Mouse (Mus musculus) hindbrain, embryonic 13.5 days (tissue): Measurements from ENCODE around the gene Acacb. TPM values are rescaled to one million over a fixed set of nuclear protein-coding genes. Genes with fewer than 3 reads are reported as not detected.
A peak's percentile ranks its signal among the peaks of the same experiment; 100 is the strongest.

ENCODE experiments used
- ATAC-seq: fragments of 200-750 bp; cut with Nextera tagmentation; 2 replicates; pipeline ENCODE4 v1.8.0; 2017; ENCODE audit warnings: moderate TSS enrichment; ENCODE audit not compliant: low FRiP score
- H3K27ac ChIP-seq: fragments of 300-500 bp; sonication (generic); 2 replicates; pipeline ENCODE4 v1.5.1; 2015; ENCODE audit warnings: inconsistent platforms, mild to moderate bottlenecking, moderate library complexity
- H3K27me3 ChIP-seq: fragments of 300-500 bp; sonication (generic); 2 replicates; pipeline ENCODE4 v1.6.1; 2015; ENCODE audit warnings: mild to moderate bottlenecking, inconsistent platforms
- H3K36me3 ChIP-seq: fragments of 300-500 bp; sonication (generic); 2 replicates; pipeline ENCODE4 v1.6.1; 2015; ENCODE audit warnings: mild to moderate bottlenecking, inconsistent platforms
- H3K4me1 ChIP-seq: fragments of 300-500 bp; sonication (generic); replicated peaks from 2 replicates; pipeline ENCODE4 v1.6.1; 2015; ENCODE audit warnings: inconsistent platforms
- H3K4me2 ChIP-seq: fragments of 300-500 bp; sonication (generic); 2 replicates; pipeline ENCODE4 v1.6.1; 2015; ENCODE audit warnings: inconsistent platforms, mild to moderate bottlenecking, moderate library complexity
- H3K4me3 ChIP-seq: fragments of 300-500 bp; sonication (generic); 2 replicates; pipeline ENCODE4 v1.5.1; 2015; ENCODE audit warnings: mild to moderate bottlenecking, inconsistent platforms
- H3K9ac ChIP-seq: fragments of 300-500 bp; sonication (generic); 2 replicates; pipeline ENCODE4 v1.6.1; 2015; ENCODE audit warnings: mild to moderate bottlenecking, inconsistent platforms
- H3K9me3 ChIP-seq: fragments of 300-500 bp; sonication (generic); 2 replicates; pipeline ENCODE4 v1.6.1; 2016; ENCODE audit warnings: inconsistent platforms
- WGBS: fragments of 180-500 bp; shearing (Covaris S2); methylation state at CpG from one replicate; pipeline ENCODE4 v1.1.7; 2015; 5-methylcytosine and 5-hydroxymethylcytosine counted together
- polyA plus RNA-seq: library from polyadenylated mRNA; unstranded; fragments of >200 nt; fragmentation: Nextera tagmentation; extraction: Ambion mirVana; gene quantifications from 2 replicates; pipeline ENCODE4 v1.2.1, GENCODE M21; 2015

Acacb gene
- polyA plus RNA-seq, 1 experiment from 2014 or later: 1.9 TPM

GRCm38 (mm10) chr5:114163117-114163696 lies 16.9 kb downstream of the Acacb start:
- WGBS: 72% methylated on average over 6 of the region's 6 CpGs
- no peak overlapping the region for H3K4me2 ChIP-seq
- no peaks in the 10 kb centered on the region for H3K4me1 ChIP-seq
- no peaks in the 10 kb centered on the region for H3K9me3 ChIP-seq
- no peak overlapping the region for H3K4me3 ChIP-seq
- no peak for ATAC-seq
- no peak overlapping the region for H3K27ac ChIP-seq
- H3K36me3 ChIP-seq: no peaks in the 10 kb centered on the region
- no peak overlapping the region for H3K9ac ChIP-seq
- H3K27me3 ChIP-seq: peaks cover 5% of the 10 kb centered on the region; the same call in 1 of the 2 replicates

DNA sequence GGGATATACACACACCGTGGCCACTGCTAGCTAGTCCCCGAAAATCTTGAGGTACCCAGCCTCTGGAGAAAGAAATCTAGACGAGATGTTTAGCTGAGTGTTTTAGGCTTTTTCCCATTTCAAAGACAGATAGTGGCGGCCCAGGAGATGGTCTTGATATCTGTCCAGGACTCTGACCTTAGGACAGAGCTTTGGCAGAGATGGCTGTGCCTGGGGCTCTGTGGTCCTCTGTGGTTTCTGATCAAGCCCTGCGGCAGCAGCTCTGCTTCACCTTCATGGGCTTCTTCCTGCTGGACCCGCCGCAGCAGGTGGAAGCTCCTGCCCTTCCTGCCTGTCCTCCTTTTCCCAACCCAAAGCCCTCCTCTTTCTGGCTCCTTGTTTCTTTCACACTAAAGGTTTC lies 24.0 kb downstream of the Acacb start:
- no peak overlapping the region for H3K27ac ChIP-seq
- WGBS: 83% methylated on average over 7 of the region's 7 CpGs
- peaks cover 25% of the 10 kb centered on the region for H3K27me3 ChIP-seq
- no peak overlapping the region for H3K4me2 ChIP-seq
- 0 out of 2 replicates have a peak, but pooled peaks cover 2% of the 10 kb centered on the region for H3K4me1 ChIP-seq
- no peak overlapping the region for H3K4me3 ChIP-seq
- no peak overlapping the region for H3K9ac ChIP-seq
- no peaks in the 10 kb centered on the region for H3K9me3 ChIP-seq
- H3K36me3 ChIP-seq: no peaks in the 10 kb centered on the region
- ATAC-seq: no peak

DNA sequence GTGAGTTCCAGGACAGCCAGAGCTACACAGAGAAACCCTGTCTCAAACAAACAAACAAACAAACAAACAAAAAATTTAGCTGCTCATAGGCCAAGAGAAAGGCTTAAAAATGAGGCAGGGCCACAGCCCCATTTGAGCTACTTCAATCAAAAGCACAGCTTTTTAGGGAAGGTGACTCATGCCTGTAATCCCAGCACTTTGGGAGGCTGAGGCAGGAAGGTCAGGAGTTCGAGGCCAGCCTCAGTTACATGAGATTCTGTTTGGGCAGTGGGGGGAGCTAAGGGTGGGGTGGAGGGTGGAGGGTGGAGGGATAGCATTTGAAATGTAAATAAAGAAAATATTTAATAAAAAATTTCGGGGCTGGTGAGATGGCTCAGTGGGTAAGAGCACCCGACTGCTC lies 26.6 kb downstream of the Acacb start:
- no peaks in the 10 kb centered on the region for H3K9me3 ChIP-seq
- 90% methylated on average over 3 of the region's 3 CpGs for WGBS
- ATAC-seq: no peak
- H3K4me2 ChIP-seq: no peak overlapping the region
- no peak overlapping the region for H3K4me3 ChIP-seq
- H3K27me3 ChIP-seq: peaks cover 33% of the 10 kb centered on the region
- H3K36me3 ChIP-seq: no peaks in the 10 kb centered on the region
- peaks cover 12% of the 10 kb centered on the region for H3K4me1 ChIP-seq
- no peak overlapping the region for H3K9ac ChIP-seq
- H3K27ac ChIP-seq: no peak overlapping the region

DNA sequence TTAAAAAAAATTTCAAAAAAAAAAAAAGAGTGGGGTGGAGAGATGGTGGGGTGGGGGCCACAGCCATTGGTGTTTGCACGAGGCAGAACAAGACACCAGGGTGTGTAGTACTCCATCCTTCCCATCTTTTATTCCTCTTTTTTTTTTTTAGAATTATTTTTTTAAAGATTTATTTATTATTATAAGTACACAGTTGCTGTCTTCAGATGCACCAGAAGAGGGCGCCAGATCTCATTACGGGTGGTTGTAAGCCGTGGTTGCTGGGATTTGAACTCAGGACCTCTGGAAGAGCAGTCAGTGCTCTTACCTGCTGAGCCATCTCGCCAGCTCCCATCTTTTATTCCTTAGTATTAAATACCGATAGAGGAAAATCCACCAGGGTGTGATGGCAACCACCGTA lies 27.1 kb downstream of the Acacb start:
- WGBS: 77% methylated on average over 7 of the region's 7 CpGs
- Histone ChIP-seq H3K4me1 (peaks cover 12% of the 10 kb centered on the region), H3K4me3 (no peak overlapping the region), H3K36me3 (no peaks in the 10 kb centered on the region), H3K9ac (no peak overlapping the region), H3K27me3 (peaks cover 33% of the 10 kb centered on the region), H3K9me3 (no peaks in the 10 kb centered on the region), H3K27ac (no peak overlapping the region), H3K4me2 (no peak overlapping the region)
- ATAC-seq: no peak

DNA sequence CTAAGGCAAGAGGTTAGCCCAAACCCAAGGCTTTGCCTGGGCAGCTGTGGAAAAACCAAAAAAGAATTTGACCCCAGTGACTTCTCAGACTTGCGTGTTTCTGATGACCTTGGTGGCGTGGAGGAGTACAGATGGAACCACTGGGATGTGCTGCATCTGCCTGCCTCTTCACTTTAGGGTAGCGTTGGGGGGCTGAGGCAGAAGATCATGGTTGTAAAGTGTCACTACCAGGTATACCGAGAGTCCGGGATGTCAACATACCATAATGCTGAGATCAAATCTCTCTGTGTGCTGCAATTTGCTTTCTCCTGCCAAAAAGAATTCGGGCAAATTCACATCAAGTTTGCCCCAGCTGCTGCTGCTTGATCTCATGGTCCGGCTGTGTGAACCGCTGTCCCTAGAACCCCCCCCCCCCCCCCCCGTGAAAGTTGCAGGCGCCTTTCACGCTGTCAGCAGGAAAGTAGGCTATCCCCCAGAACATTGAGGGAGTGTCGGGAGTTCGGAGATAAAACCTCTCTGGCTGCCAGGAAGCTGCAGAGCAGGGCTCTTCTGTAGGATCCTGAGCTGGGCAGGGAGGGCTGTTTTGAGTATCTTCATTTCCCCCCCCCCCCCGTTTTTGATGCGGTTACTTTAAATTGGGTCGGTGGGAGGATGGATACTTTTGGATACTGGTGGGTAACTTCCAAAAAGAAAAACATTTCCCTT lies 27.7 kb downstream of the Acacb start:
- H3K4me3 ChIP-seq: no peak overlapping the region
- no peak overlapping the region for H3K9ac ChIP-seq
- no peaks in the 10 kb centered on the region for H3K9me3 ChIP-seq
- H3K4me2 ChIP-seq: no peak overlapping the region
- WGBS: 33% methylated on average over 16 of the region's 16 CpGs
- ATAC-seq: no peak
- peaks cover 12% of the 10 kb centered on the region for H3K4me1 ChIP-seq
- no peak overlapping the region for H3K27ac ChIP-seq
- peaks cover 33% of the 10 kb centered on the region for H3K27me3 ChIP-seq
- no peaks in the 10 kb centered on the region for H3K36me3 ChIP-seq

DNA sequence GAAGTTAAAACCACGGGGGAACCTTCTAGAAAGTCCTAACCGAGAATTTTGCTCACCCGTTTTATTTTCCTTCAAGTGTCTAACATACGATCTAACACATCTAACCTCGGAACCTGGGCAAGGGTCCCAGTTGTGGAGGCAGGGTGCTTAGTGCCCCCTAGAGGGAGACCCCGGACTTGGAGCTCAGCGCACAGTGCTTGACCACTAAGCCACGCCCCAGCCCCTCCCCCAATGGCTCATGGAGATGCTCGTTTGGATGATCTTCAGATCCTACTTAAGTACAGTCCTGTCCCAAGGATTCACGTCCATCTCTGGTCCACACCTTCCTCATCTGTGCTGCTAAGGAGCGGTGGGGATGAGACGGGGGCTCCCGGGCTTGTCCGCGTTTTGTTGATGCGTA lies 28.3 kb downstream of the Acacb start:
- no peaks in the 10 kb centered on the region for H3K36me3 ChIP-seq
- H3K4me3 ChIP-seq: no peak overlapping the region
- H3K27me3 ChIP-seq: peaks cover 33% of the 10 kb centered on the region
- no peak for ATAC-seq
- peaks cover 12% of the 10 kb centered on the region for H3K4me1 ChIP-seq
- no peak overlapping the region for H3K4me2 ChIP-seq
- no peak overlapping the region for H3K27ac ChIP-seq
- no peaks in the 10 kb centered on the region for H3K9me3 ChIP-seq
- no peak overlapping the region for H3K9ac ChIP-seq
- WGBS: 16% methylated on average over 16 of the region's 16 CpGs

- peak overlapping the region; percentile 55 for H3K9ac ChIP-seq
- H3K4me3 ChIP-seq: peak overlapping the region; percentile 33
- ATAC-seq: peak; percentile 63; the same call in 1 of the 2 replicates
- 1% methylated on average over 24 of the region's 26 CpGs for WGBS
- H3K27ac ChIP-seq: no peak overlapping the region
- peak overlapping the region; percentile 56 for H3K4me2 ChIP-seq
- H3K27me3 ChIP-seq: peaks cover 29% of the 10 kb centered on the region
- no peaks in the 10 kb centered on the region for H3K36me3 ChIP-seq
- no peaks in the 10 kb centered on the region for H3K9me3 ChIP-seq
- H3K4me1 ChIP-seq: peaks cover 12% of the 10 kb centered on the region
Observed at GRCm38 (mm10) chr5:114175596-114176171, 29.3 kb downstream of the Acacb start.

DNA sequence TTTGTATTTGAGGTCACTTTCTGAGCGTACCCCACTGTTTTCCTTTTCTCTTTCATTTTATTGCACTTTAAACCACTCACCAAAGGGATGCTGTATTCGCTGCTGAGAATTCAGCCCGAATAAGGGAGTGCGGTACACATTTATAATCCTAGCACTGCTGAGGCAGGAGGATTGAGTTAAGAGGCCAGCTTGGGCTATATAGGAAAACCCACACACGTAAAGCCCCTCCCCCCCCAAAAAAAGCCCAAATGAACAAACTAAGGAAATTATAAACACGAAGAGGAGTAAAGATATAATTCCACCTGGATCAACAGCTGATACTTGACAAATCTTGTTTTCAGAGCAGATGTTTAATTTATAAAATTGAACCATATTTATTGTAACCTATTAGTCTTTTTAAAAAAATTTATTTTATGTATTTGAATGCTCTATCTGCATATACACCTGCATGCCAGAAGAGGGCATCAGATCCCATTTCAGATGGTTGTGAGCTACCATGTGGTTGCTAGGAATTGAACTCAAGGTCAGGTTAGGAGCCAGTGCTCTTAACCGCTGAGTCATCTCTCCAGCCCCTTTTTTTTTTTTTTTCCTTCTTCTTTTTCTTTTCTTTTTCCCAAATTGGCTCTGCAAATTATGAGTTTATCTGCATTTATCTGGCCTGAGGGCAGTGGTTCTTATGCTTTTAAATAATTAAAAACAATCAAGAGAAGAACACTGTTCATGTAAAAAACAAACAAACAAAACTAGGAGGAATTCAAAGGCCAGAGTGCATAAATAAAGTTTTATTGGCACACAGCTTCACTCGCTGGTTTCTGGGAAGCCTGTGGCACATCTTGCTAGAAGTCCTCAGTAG lies 30.4 kb downstream of the Acacb start:
- ATAC-seq: no peak
- Histone ChIP-seq H3K27ac (no peak overlapping the region), H3K27me3 (peaks cover 27% of the 10 kb centered on the region), H3K9me3 (no peaks in the 10 kb centered on the region), H3K4me1 (peaks cover 12% of the 10 kb centered on the region), H3K36me3 (no peaks in the 10 kb centered on the region), H3K4me2 (peak overlapping the region; percentile 56), H3K4me3 (no peak overlapping the region), H3K9ac (no peak overlapping the region)
- WGBS: 61% methylated on average over 8 of the region's 8 CpGs

- ATAC-seq: no peak
- 87% methylated on average over 4 of the region's 4 CpGs for whole genome bisulfite sequencing
- Histone ChIP-seq H3K36me3 (no peaks in the 10 kb centered on the region), H3K4me3 (no peak overlapping the region), H3K4me1 (peaks cover 12% of the 10 kb centered on the region), H3K27me3 (peaks cover 25% of the 10 kb centered on the region), H3K4me2 (no peak overlapping the region), H3K9me3 (no peaks in the 10 kb centered on the region), H3K27ac (no peak overlapping the region), H3K9ac (no peak overlapping the region)
Observed at GRCm38 (mm10) chr5:114177966-114178719, 31.8 kb downstream of the Acacb start.

- no peak overlapping the region for H3K4me2 ChIP-seq
- H3K27ac ChIP-seq: no peak overlapping the region
- peaks cover 12% of the 10 kb centered on the region for H3K4me1 ChIP-seq
- no peak for ATAC-seq
- no peaks in the 10 kb centered on the region for H3K36me3 ChIP-seq
- peaks cover 21% of the 10 kb centered on the region for H3K27me3 ChIP-seq
- 92% methylated on average over 11 of the region's 11 CpGs for WGBS
- H3K9me3 ChIP-seq: no peaks in the 10 kb centered on the region
- H3K4me3 ChIP-seq: no peak overlapping the region
- H3K9ac ChIP-seq: no peak overlapping the region
Observed at GRCm38 (mm10) chr5:114179541-114179940, 33.2 kb downstream of the Acacb start.

GRCm38 (mm10) chr5:114183493-114183892 lies 37.2 kb downstream of the Acacb start:
- Histone ChIP-seq H3K4me1 (no peaks in the 10 kb centered on the region), H3K4me2 (no peak overlapping the region), H3K9me3 (no peaks in the 10 kb centered on the region), H3K36me3 (no peaks in the 10 kb centered on the region), H3K27ac (no peak overlapping the region), H3K9ac (no peak overlapping the region), H3K4me3 (no peak overlapping the region), H3K27me3 (no peaks in the 10 kb centered on the region)
- no peak for ATAC-seq
- WGBS: 96% methylated on average over 2 of the region's 2 CpGs

- Histone ChIP-seq H3K4me1 (no peaks in the 10 kb centered on the region), H3K27ac (no peak overlapping the region), H3K4me3 (no peak overlapping the region), H3K4me2 (no peak overlapping the region), H3K9me3 (no peaks in the 10 kb centered on the region), H3K27me3 (no peaks in the 10 kb centered on the region), H3K9ac (no peak overlapping the region), H3K36me3 (no peaks in the 10 kb centered on the region)
- ATAC-seq: no peak
- WGBS: 72% methylated on average over 2 of the region's 2 CpGs
Observed at GRCm38 (mm10) chr5:114187108-114187507, 40.8 kb downstream of the Acacb start.
